Mouse (Mus musculus) adrenal gland, postnatal 25 days (tissue): ENCODE measurements at regions not wholly inside any gene's neighbourhood (a gene's known extent, or its start where the extent isn't known, plus 50 kb on each side); places are given as distances from the start of the nearest gene placed in this dataset.

Experiments
- DNase-seq: peaks from one replicate; pipeline ENCODE4 v3.0.0; 2021; ENCODE audit warnings: mixed read lengths

GRCm38 (mm10) chr9:42196552-42196951, 67.5 kb downstream of the Sc5d start:
- peak; percentile 33 for DNase-seq

GRCm38 (mm10) chr9:42196110-42196509, 67.9 kb downstream of the Sc5d start:
- no peak for DNase-seq

- no peak for DNase-seq
Measured at GRCm38 (mm10) chr9:42195651-42196050, 68.4 kb downstream of the Sc5d start.

GRCm38 (mm10) chr9:42194939-42195338, 69.1 kb downstream of the Sc5d start:
- DNase-seq, result no peak

- DNase-seq, result no peak
Measured at GRCm38 (mm10) chr9:42194176-42194575, 69.9 kb downstream of the Sc5d start.

GRCm38 (mm10) chr9:42192967-42193733, 69.1 kb upstream of the Sorl1 start:
- DNase-seq, result no peak

GRCm38 (mm10) chr9:42187371-42188228, 63.5 kb upstream of the Sorl1 start:
- DNase-seq, result no peak

GRCm38 (mm10) chr9:42184104-42184635, 60.1 kb upstream of the Sorl1 start:
- no peak for DNase-seq

- DNase-seq, result peak; percentile 31
Measured at GRCm38 (mm10) chr9:42183448-42183847, 59.4 kb upstream of the Sorl1 start.

GRCm38 (mm10) chr9:42182400-42182799, 58.3 kb upstream of the Sorl1 start:
- DNase-seq, result no peak

GRCm38 (mm10) chr9:42180152-42180551, 56.1 kb upstream of the Sorl1 start:
- DNase-seq, result no peak

- DNase-seq, result no peak
Measured at GRCm38 (mm10) chr9:42178759-42179377, 54.8 kb upstream of the Sorl1 start.

GRCm38 (mm10) chr9:42174349-42174955, 50.4 kb upstream of the Sorl1 start:
- no peak for DNase-seq
